ENCODE assay signal across 9 mouse cellular contexts in the genomic region with DNA sequence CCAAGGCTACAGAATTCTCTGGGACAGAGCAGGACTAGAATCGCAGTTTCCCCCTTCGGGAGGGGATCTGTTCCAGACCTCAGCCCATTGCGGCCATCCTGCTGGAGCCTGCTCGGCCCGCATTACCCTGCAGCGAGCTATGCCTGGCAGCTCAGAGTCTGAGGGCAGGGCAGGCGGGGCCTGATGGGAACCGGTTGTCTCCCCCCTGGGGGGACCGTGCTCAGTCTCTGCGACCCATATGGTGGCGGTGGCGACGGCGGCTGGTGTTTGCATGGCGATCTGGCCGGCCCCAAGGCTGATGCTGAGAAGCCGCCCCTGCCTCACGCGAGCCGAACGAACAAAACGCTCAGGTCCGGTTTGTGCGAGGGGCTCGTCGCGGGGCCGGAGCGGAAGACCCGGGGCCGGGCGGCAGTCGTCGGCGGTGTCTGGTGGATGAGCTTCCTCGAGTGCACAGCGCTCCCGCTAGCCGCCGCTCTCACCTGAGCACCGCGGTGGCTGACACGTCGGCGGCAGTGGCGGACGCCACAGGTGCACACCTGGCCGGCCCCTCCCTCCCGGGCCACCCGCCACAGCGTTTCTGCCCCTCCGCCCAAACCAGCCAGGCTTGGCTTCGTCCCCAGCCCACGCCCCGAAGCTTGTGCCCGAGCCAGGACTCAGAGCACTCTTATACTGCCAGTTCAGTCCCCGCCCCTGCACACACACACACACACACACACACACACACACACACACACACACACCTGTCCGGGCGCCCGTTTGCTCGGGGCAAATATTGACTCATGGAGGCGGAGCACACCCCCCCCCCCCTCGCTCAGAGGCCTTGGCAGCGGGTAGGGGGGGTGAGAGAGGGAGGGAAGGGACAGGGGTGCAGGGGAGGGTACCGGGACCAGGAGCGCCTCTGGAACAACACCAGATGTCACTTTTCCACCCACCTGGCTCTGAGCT. TPM values are rescaled to one million over a fixed set of nuclear protein-coding genes. Genes with fewer than 3 reads are reported as not detected.
DNase-seq lines count a peak whose midpoint lies in the region; ATAC-seq lines count a peak whose summit lies in the region.
"Had no signal": no experiment of that assay in that cellular context is flagged by ENCODE, and none has a peak within 500 bp of the region (broad histone marks: within the 10 kb centered on the region; RNA-seq: fewer than 3 reads in every experiment).

No protein-coding gene starts in this region.

- no peak overlapping the region for H3K27ac ChIP-seq in heart, embryonic 12.5 days (ENCODE audit: poor library complexity, severe bottlenecking)
- no peak overlapping the region for H3K27ac ChIP-seq in embryonic facial prominence, embryonic 14.5 days (replicated peaks; ENCODE audit: low read depth, low read length)
- H3K27ac ChIP-seq in kidney, embryonic 15.5 days = no peak overlapping the region

- peak overlapping the region; percentile 32; the same call in 1 of the 2 replicates for H3K9ac ChIP-seq in heart, embryonic 12.5 days
- H3K9ac ChIP-seq in embryonic facial prominence, embryonic 14.5 days (ENCODE audit: low read depth, low read length) = no peak overlapping the region; the same call in 1 of the 2 replicates
- no peak overlapping the region for H3K9ac ChIP-seq in kidney, embryonic 15.5 days

- peaks cover 99% of the 10 kb centered on the region for H3K27me3 ChIP-seq in heart, embryonic 12.5 days (replicated peaks)
- peaks cover 94% of the 10 kb centered on the region for H3K27me3 ChIP-seq in embryonic facial prominence, embryonic 14.5 days (replicated peaks; ENCODE audit: control insufficient read depth, insufficient read depth, low read length)
- peaks cover 98% of the 10 kb centered on the region for H3K27me3 ChIP-seq in kidney, embryonic 15.5 days

- no peaks in the 10 kb centered on the region for H3K36me3 ChIP-seq in heart, embryonic 12.5 days
- H3K36me3 ChIP-seq in embryonic facial prominence, embryonic 14.5 days (ENCODE audit: control insufficient read depth, insufficient read depth, low read length) = no peaks in the 10 kb centered on the region
- no peaks in the 10 kb centered on the region for H3K36me3 ChIP-seq in kidney, embryonic 15.5 days

- under 1% methylated on average over 64 of the region's 66 CpGs for WGBS in heart, embryonic 12.5 days
- 2% methylated on average over 20 of the region's 66 CpGs for WGBS in embryonic facial prominence, embryonic 14.5 days
- WGBS in kidney, embryonic 15.5 days = under 1% methylated on average over 64 of the region's 66 CpGs

- no peaks in the 10 kb centered on the region for H3K9me3 ChIP-seq in heart, embryonic 12.5 days (replicated peaks)
- no peaks in the 10 kb centered on the region for H3K9me3 ChIP-seq in embryonic facial prominence, embryonic 14.5 days (ENCODE audit: control insufficient read depth, low read length)
- H3K9me3 ChIP-seq in kidney, embryonic 15.5 days (replicated peaks) = no peaks in the 10 kb centered on the region

- no peak for DNase-seq in heart, adult 11 months
- peak; percentile 49 for DNase-seq in embryonic facial prominence, embryonic 14.5 days (ENCODE audit: low spot score)
- DNase-seq in lung, postnatal 10 days = peak; percentile 76
- DNase-seq in layer of hippocampus, postnatal 10 days (ENCODE audit: low spot score in 2 of 2) = no peak
- DNase-seq in layer of hippocampus, postnatal 14 days (ENCODE audit: low spot score in 2 of 2) = no peak
- no peak for DNase-seq in spleen, postnatal 36 days (ENCODE audit: low spot score in 2 of 2)

- no peak for ATAC-seq in heart, embryonic 12.5 days (ENCODE audit: insufficient number of reproducible peaks, low FRiP score)
- ATAC-seq in embryonic facial prominence, embryonic 14.5 days (ENCODE audit: low read depth) = peak; percentile 50
- peak; percentile 48; the same call in 1 of the 2 replicates for ATAC-seq in kidney, embryonic 15.5 days (replicated peaks; ENCODE audit: low FRiP score)

- peaks cover 25% of the 10 kb centered on the region for H3K4me1 ChIP-seq in heart, embryonic 12.5 days (replicated peaks)
- H3K4me1 ChIP-seq in embryonic facial prominence, embryonic 14.5 days (ENCODE audit: control insufficient read depth, insufficient read depth, low read length) = no peaks in the 10 kb centered on the region
- peaks cover 24% of the 10 kb centered on the region for H3K4me1 ChIP-seq in kidney, embryonic 15.5 days

- peak overlapping the region; percentile 41 for H3K4me3 ChIP-seq in heart, embryonic 12.5 days
- H3K4me3 ChIP-seq in embryonic facial prominence, embryonic 14.5 days (ENCODE audit: low read depth, low read length) = peak overlapping the region; percentile 34
- peak overlapping the region; percentile 37 for H3K4me3 ChIP-seq in kidney, embryonic 15.5 days (replicated peaks)

- peak overlapping the region; percentile 71 for H3K4me2 ChIP-seq in heart, embryonic 12.5 days
- peak overlapping the region; percentile 61 for H3K4me2 ChIP-seq in embryonic facial prominence, embryonic 14.5 days (ENCODE audit: low read depth, low read length)
- H3K4me2 ChIP-seq in kidney, embryonic 15.5 days = peak overlapping the region; percentile 67

RNA-seq across cellular contexts. Expression of a gene that starts 7.7 kb away (rescaled TPM):
- polyA plus RNA-seq in heart, embryonic 12.5 days (2016; fragmentation: Nextera tagmentation; extraction: Ambion mirVana) = not detected in 2 replicates
- polyA plus RNA-seq in embryonic facial prominence, embryonic 14.5 days (2014; fragmentation: Nextera tagmentation; extraction: Ambion mirVana) = not detected in 2 replicates
- polyA plus RNA-seq in kidney, embryonic 15.5 days (2015; fragmentation: Nextera tagmentation; extraction: Ambion mirVana) = not detected in 2 replicates
- total RNA-seq in layer of hippocampus, postnatal 10 days (2021) = under 1 TPM in 1 of 2 experiments, not detected in 1; 0.53 TPM
- under 1 TPM in 1 of 2 experiments, not detected in 1; 0.91 TPM for total RNA-seq in layer of hippocampus, postnatal 14 days (2021)

RNA-seq across cellular contexts. Expression of a gene that starts 15.4 kb away (rescaled TPM):
- 3.9 and 4.0 TPM in 2 replicates for polyA plus RNA-seq in heart, embryonic 12.5 days (2016; fragmentation: Nextera tagmentation; extraction: Ambion mirVana)
- polyA plus RNA-seq in embryonic facial prominence, embryonic 14.5 days (2014; fragmentation: Nextera tagmentation; extraction: Ambion mirVana) = not detected in 2 replicates
- 0.53 and 0.67 TPM in 2 replicates for polyA plus RNA-seq in kidney, embryonic 15.5 days (2015; fragmentation: Nextera tagmentation; extraction: Ambion mirVana)
- not detected for total RNA-seq in layer of hippocampus, postnatal 10 days (2021)
- not detected for total RNA-seq in layer of hippocampus, postnatal 14 days (2021)
- polyA plus RNA-seq: gonadal fat pad, adult 2 months had no signal

RNA-seq across cellular contexts. Expression of a gene that starts 34.8 kb away (rescaled TPM):
- polyA plus RNA-seq in heart, embryonic 12.5 days (2016; fragmentation: Nextera tagmentation; extraction: Ambion mirVana) = not detected in 2 replicates
- 0.25 and 1.2 TPM in 2 replicates for polyA plus RNA-seq in embryonic facial prominence, embryonic 14.5 days (2014; fragmentation: Nextera tagmentation; extraction: Ambion mirVana)
- polyA plus RNA-seq in kidney, embryonic 15.5 days (2015; fragmentation: Nextera tagmentation; extraction: Ambion mirVana) = 0.03 TPM in 1 of 2 replicates, not detected in the other
- 1 to 10 TPM; 3.3 to 3.9 TPM for total RNA-seq in layer of hippocampus, postnatal 10 days (2021)
- 1 to 10 TPM; 1.6 to 3.8 TPM for total RNA-seq in layer of hippocampus, postnatal 14 days (2021)

RNA-seq across cellular contexts. Expression of a gene that starts 45.9 kb away (rescaled TPM):
- polyA plus RNA-seq in heart, embryonic 12.5 days (2016; fragmentation: Nextera tagmentation; extraction: Ambion mirVana) = not detected in 2 replicates
- 0.60 and 0.79 TPM in 2 replicates for polyA plus RNA-seq in embryonic facial prominence, embryonic 14.5 days (2014; fragmentation: Nextera tagmentation; extraction: Ambion mirVana)
- polyA plus RNA-seq in kidney, embryonic 15.5 days (2015; fragmentation: Nextera tagmentation; extraction: Ambion mirVana) = 0.05 TPM in 1 of 2 replicates, not detected in the other
- 100 to 1,000 TPM; 286 to 311 TPM for total RNA-seq in layer of hippocampus, postnatal 10 days (2021)
- 100 to 1,000 TPM; 270 to 283 TPM for total RNA-seq in layer of hippocampus, postnatal 14 days (2021)

RNA-seq across cellular contexts. Expression of a gene that starts 50.9 kb away (rescaled TPM):
- polyA plus RNA-seq in heart, embryonic 12.5 days (2016; fragmentation: Nextera tagmentation; extraction: Ambion mirVana) = 0.06 and 0.14 TPM in 2 replicates
- polyA plus RNA-seq in embryonic facial prominence, embryonic 14.5 days (2014; fragmentation: Nextera tagmentation; extraction: Ambion mirVana) = 2.0 and 2.2 TPM in 2 replicates
- 2.2 and 2.9 TPM in 2 replicates for polyA plus RNA-seq in kidney, embryonic 15.5 days (2015; fragmentation: Nextera tagmentation; extraction: Ambion mirVana)
- total RNA-seq in layer of hippocampus, postnatal 10 days (2021) = under 1 TPM; 0.27 to 0.31 TPM
- under 1 TPM; 0.35 to 0.60 TPM for total RNA-seq in layer of hippocampus, postnatal 14 days (2021)

Comparison
In these comparisons a context has a peak if more than half of its experiments do, and no peak if none do; other contexts are left out.
1. DNase-seq: peak in embryonic facial prominence, embryonic 14.5 days (single experiment) and lung, postnatal 10 days (single experiment); none in heart, adult 11 months (single experiment), layer of hippocampus, postnatal 10 days (0 of 2), layer of hippocampus, postnatal 14 days (0 of 2) and spleen, postnatal 36 days (0 of 2).
2. Peak in every context shown above with its lines, with median percentiles within 50 percentile points of each other: H3K4me2 ChIP-seq and H3K4me3 ChIP-seq.